Mouse (Mus musculus): Measurements from ENCODE around the gene Rfk.

- TF ChIP-seq CTCF (IDR thresholded peaks at IDR 0.05; ENCODE audit: borderline replicate concordance, extremely low read depth, insufficient read depth, insufficient read length): no peak
- no peak for TF ChIP-seq POLR2A (IDR thresholded peaks at IDR 0.05; ENCODE audit: borderline replicate concordance, extremely low read depth, insufficient read depth, insufficient read length, poor library complexity, severe bottlenecking)
These were observed 36.9 kb upstream of the Rfk start for GRCm38 (mm10) chr19:17356932-17357331.
